Mouse (Mus musculus): Measurements from ENCODE around the gene Nemp1.

DNA sequence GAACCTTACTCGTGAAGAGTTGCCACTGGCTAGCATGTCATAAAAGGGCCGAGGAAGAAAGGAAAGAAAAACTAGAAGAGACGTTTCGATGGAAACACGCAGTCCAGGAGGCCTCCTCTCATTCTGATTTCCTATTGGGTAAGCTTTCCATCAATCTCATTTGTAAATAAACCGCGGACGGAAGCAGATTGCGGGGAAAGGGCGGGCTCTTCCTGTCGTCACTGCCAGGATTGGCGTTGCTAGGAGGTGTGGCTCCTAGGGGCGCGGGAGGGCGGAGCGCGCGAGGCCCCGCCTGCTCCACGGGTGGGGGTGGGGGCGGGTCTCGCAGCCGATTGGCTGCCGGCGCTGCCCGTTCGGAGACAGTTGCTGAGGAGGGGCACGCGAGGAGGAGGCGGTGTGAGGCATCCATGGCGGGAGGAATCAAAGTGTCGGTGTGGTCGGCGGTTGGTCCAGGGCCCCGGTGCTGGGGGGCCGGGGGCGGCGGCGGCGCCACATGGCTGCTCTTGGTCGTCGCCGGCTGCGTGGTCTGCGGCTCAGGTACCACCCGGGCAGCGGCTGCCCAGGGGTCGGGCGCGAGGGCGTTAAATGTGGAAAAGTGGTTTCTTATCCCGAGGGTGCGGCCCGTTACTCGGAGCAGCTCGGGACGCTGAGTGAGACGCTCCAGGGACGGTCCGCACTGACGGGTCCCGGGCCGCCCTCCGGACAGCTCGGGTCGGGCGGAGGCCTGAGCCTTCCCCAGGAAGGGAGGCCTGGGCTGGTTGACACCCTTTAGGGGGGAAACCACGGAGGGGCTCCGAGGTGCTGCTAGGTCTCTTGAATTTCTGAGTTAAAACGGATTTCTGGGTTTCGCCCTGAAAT, 10.2 kb downstream of the Nemp1 start:
- TF ChIP-seq CTCF (IDR thresholded peaks at IDR 0.05; ENCODE audit: insufficient read depth, low read depth, low read length), result no peak
- TF ChIP-seq POLR2A (IDR thresholded peaks at IDR 0.05; ENCODE audit: insufficient read depth, low read depth, low read length), result no peak

All from olfactory bulb, adult 2 months (tissue).